Mouse (Mus musculus) cerebellum, adult 2 months (tissue): ENCODE results near the gene Nos2.

Experiments
- CTCF ChIP-seq: fragments of 200-500 bp; IDR thresholded peaks from 2 replicates; pipeline ENCODE4 v1.5.1; 2011; ENCODE audit warnings: low read depth, mild to moderate bottlenecking, control low read depth, low read length, moderate library complexity, borderline replicate concordance; ENCODE audit not compliant: insufficient read depth
- POLR2A ChIP-seq: fragments of 200-500 bp; IDR thresholded peaks from 2 replicates; pipeline ENCODE4 v1.6.1; 2011; ENCODE audit warnings: low read length, control low read depth, borderline replicate concordance; ENCODE audit not compliant: insufficient read depth

DNA sequence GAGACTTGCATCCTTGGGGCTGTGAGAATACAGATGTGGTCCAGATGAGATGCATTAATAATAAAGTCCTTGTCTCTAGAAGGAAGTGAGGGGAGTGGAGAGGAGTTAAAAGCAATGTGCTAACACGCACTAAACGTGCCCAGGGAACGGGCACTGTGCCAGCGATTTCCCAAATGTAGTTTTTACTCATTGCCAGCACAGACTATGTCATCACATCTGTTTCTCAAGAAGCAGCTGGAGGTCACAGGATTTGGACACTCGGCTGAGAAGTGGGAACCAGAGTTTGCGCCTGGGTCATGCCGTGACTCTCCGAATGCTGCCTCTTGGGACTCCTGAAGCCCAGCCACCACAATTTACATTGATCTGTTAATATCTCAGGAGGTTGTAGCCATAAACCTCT lies 29.8 kb downstream of the Nos2 start:
- TF ChIP-seq POLR2A (no peak), CTCF (no peak)
